Mouse (Mus musculus): ENCODE results near the gene D630003M21Rik. TPM values are rescaled to one million over a fixed set of nuclear protein-coding genes. Genes with fewer than 3 reads are reported as not detected.

The D630003M21Rik gene
- 2.1 and 2.4 TPM in 2 replicates for polyA plus RNA-seq (2015; fragmentation: Nextera tagmentation; extraction: Ambion mirVana)

DNA sequence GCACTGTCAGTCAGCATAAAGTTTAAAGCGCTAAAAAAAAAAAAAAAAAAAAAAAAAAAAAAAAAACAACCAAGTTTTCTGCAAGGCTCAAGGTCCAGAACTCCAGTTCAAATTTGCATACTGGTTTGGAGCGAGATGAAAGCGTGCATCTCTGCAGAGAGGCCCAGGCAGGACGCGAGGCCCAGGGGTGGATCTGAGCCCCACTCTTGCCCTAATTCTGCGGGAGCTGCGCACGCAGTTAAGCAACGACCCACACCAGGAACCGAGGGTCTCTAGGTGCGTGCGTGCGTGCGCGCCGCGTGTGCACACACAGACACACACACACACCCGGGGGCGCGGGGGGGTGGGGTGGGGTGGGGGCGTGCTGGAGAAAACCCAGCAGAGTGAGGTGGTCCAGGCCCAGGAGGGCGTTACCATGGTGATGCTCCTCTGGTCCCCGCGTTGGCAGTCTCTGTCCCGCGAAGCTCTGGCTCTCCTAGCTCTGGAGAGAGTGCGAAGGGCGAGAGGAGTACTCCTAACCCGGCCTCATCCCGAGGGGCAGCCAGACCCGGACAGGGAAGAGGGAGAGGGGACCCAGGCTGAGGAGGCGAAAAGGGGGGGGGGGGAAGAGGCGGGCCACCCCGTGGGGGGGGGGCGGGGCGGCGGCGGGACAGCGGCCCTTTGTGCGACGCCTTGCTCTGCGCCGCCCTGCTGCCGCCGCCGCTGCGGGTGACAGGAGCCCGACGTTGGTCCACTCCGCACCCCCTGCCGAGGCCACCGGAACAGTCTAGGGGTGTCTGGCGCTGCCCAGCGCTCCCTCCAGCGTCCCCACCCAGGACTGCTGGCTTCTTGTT is at the start of gene D630003M21Rik:
Gene D630003M21Rik, minus strand, starts transcription at position 553 of the 833 bp plus-strand sequence.
- H3K9me3 ChIP-seq (replicated peaks): no peaks in the 10 kb centered on the region
- ATAC-seq (replicated peaks; ENCODE audit: insufficient number of reproducible peaks, insufficient read depth, low FRiP score, low read depth): peak; percentile 58
- no peak within 1 kb of the TSS for H3K27ac ChIP-seq
- H3K4me1 ChIP-seq (replicated peaks): peaks cover 12% of the 10 kb centered on the region
- H3K9ac ChIP-seq: peak within 1 kb of the TSS; percentile 47
- peak within 1 kb of the TSS; percentile 44 for H3K4me3 ChIP-seq
- no peaks in the 10 kb centered on the region for H3K36me3 ChIP-seq
- WGBS: under 1% methylated on average over 35 of the region's 55 CpGs
- peaks cover 21% of the 10 kb centered on the region for H3K27me3 ChIP-seq
- H3K4me2 ChIP-seq: peak within 1 kb of the TSS; percentile 76

DNA sequence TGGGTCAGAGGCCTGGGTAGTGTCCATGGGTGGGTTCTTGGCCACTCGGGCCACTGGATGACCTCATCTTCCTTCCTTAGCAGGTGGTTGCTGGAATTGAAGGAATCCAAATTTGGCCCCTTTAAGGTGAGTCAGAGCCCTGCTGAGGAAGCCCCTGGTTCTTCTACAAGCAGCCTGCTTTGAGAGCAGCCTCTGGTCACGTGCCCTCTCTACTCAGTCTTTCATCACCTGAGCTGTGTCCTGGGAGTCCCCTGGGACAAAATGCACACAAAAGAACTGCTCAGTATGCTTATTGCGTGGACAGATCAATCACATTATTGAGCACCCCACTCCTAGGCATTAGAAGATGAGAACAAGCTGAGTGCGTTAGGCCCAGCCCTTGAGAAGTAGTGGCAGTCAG is 47.9 kb upstream of the D630003M21Rik start:
- 54% methylated on average over 4 of the region's 4 CpGs for WGBS
- no peaks in the 10 kb centered on the region for H3K9me3 ChIP-seq (replicated peaks)
- H3K27me3 ChIP-seq: peaks cover 3% of the 10 kb centered on the region; the same call in 1 of the 2 replicates
- no peak for ATAC-seq (replicated peaks; ENCODE audit: insufficient number of reproducible peaks, insufficient read depth, low FRiP score, low read depth)
- H3K9ac ChIP-seq: no peak overlapping the region
- H3K4me1 ChIP-seq (replicated peaks): no peaks in the 10 kb centered on the region
- no peak overlapping the region for H3K4me3 ChIP-seq
- H3K4me2 ChIP-seq: no peak overlapping the region
- no peak overlapping the region for H3K27ac ChIP-seq
- H3K36me3 ChIP-seq: no peaks in the 10 kb centered on the region

DNA sequence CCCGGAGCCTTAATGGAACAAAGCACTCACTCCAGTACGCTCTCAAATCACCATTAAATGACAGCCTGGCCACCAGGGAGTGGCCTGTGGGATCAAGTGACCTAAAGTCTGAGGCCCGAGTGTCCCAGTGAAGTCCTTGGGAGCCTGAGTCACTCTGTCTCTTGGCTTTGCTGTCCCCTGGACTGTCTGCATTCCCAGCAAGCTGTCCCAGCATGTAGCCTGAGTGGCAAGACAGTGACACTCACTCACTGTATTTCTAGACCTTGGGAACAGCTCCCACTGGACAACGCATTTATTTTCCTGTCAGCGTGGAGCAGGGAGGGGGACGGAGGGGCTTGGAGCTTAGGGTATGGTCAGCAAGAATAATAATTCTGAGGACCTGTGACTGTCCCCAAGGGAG is 47.4 kb upstream of the D630003M21Rik start:
- Histone ChIP-seq H3K4me2 (no peak overlapping the region), H3K9me3 (replicated peaks) (no peaks in the 10 kb centered on the region), H3K27ac (no peak overlapping the region), H3K27me3 (no peaks in the 10 kb centered on the region), H3K9ac (no peak overlapping the region), H3K4me1 (replicated peaks) (no peaks in the 10 kb centered on the region), H3K36me3 (no peaks in the 10 kb centered on the region), H3K4me3 (no peak overlapping the region)
- no peak for ATAC-seq (replicated peaks; ENCODE audit: insufficient number of reproducible peaks, insufficient read depth, low FRiP score, low read depth)
- 63% methylated on average over 6 of the region's 6 CpGs for WGBS

DNA sequence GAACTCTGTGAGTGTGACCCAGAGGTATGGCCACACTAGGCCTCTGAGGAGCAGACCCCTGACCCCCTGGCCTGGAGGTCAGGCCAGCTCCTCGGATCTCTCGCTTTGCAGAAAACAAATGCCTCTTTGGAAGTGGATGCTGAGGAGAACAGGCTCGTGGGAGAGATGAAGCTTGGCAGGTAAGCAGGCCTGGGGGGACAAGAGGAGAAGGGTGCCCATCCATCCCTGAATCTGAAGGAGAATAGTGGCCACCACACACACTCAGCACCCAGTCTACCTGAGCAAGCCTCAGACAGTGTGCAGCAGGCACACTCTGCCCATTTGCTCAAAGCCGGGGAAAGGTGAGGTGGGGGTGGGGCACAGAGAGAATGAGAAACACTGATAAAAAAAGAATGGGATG is 46.8 kb upstream of the D630003M21Rik start:
- H3K27me3 ChIP-seq: no peaks in the 10 kb centered on the region
- no peaks in the 10 kb centered on the region for H3K9me3 ChIP-seq (replicated peaks)
- no peak for ATAC-seq (replicated peaks; ENCODE audit: insufficient number of reproducible peaks, insufficient read depth, low FRiP score, low read depth)
- no peaks in the 10 kb centered on the region for H3K36me3 ChIP-seq
- no peaks in the 10 kb centered on the region for H3K4me1 ChIP-seq (replicated peaks)
- no peak overlapping the region for H3K4me2 ChIP-seq
- WGBS: 74% methylated on average over 4 of the region's 4 CpGs
- no peak overlapping the region for H3K27ac ChIP-seq
- H3K4me3 ChIP-seq: no peak overlapping the region
- H3K9ac ChIP-seq: no peak overlapping the region

DNA sequence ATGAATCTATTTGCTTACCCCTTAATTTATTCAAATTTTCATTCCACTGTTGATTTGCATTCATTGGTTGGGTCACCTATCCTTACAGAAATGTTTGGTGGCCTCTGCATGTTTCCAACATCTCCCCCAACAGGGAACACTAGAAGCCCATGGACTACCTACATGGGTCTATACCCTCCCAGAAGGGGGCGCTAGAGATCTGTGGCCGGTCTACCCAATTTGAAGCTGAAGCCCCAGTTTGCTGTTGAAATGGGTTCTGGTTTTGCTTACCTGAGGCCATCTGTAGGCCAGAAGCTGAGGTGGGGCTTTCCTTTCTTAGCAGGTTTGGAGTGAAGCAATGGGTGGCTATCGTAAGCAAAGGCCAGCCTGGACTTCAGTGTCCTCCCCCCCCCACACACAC is 46.3 kb upstream of the D630003M21Rik start:
- Histone ChIP-seq H3K36me3 (no peaks in the 10 kb centered on the region), H3K27me3 (no peaks in the 10 kb centered on the region), H3K4me3 (no peak overlapping the region), H3K4me1 (replicated peaks) (no peaks in the 10 kb centered on the region), H3K9me3 (replicated peaks) (no peaks in the 10 kb centered on the region), H3K9ac (no peak overlapping the region), H3K4me2 (no peak overlapping the region), H3K27ac (no peak overlapping the region)
- ATAC-seq (replicated peaks; ENCODE audit: insufficient number of reproducible peaks, insufficient read depth, low FRiP score, low read depth): no peak
- WGBS: 90% methylated on average over 3 of the region's 3 CpGs

DNA sequence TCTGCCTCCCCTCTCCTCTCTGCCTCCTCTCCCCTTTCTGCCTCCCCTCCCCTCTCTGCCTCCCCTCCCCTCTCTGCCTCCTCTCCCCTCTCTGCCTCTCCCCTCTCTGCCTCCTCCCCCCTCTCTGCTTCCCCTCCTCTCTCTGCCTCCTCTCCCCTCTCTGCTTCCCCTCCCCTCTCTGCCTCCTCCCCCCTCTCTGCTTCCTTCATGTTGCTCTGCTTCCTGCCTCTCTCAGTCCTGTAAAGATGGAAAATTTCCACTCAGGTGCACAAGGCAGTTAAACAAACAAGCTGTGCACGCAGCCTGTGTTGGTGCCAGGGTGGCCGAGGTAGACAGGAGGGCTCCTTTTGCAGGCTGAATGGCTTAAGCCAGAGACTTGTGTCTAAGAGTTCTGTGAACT is 44.6 kb upstream of the D630003M21Rik start:
- H3K4me2 ChIP-seq: no peak overlapping the region
- no peak for ATAC-seq (replicated peaks; ENCODE audit: insufficient number of reproducible peaks, insufficient read depth, low FRiP score, low read depth)
- H3K27ac ChIP-seq: no peak overlapping the region

DNA sequence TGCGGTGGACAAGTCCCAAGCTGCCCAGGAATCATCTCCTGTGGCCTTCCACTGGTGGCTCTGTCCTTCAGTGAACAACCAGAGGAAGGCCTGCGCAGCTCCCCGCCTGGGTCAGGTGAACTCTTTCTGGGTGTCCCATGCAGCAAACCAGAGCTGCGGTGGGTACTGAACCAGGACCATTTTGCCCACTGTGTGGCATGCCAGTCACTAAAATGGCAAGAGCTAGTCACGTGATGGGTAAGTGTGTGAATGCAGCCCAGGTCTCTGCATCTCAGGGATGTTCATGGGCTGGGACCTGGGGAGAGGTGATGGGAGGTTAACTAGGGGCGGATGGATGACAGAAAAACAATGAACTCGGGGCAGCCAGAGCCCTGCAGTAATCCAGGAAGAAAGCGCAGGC is 41.0 kb upstream of the D630003M21Rik start:
- Histone ChIP-seq H3K9me3 (replicated peaks) (no peaks in the 10 kb centered on the region), H3K4me2 (no peak overlapping the region), H3K4me1 (replicated peaks) (peaks cover 3% of the 10 kb centered on the region; the same call in 1 of the 2 replicates), H3K9ac (no peak overlapping the region), H3K36me3 (no peaks in the 10 kb centered on the region), H3K4me3 (no peak overlapping the region), H3K27me3 (no peaks in the 10 kb centered on the region), H3K27ac (no peak overlapping the region)
- WGBS: 78% methylated on average over 8 of the region's 8 CpGs
- ATAC-seq (replicated peaks; ENCODE audit: insufficient number of reproducible peaks, insufficient read depth, low FRiP score, low read depth): no peak

More for the DNA sequence above, 44.6 kb upstream of the D630003M21Rik start:
- no peaks in the 10 kb centered on the region for H3K9me3 ChIP-seq (replicated peaks)
- H3K27me3 ChIP-seq: no peaks in the 10 kb centered on the region
- WGBS: 27% methylated on average over 2 of the region's 2 CpGs
- H3K36me3 ChIP-seq: no peaks in the 10 kb centered on the region
- H3K4me3 ChIP-seq: no peak overlapping the region
- H3K4me1 ChIP-seq (replicated peaks): no peaks in the 10 kb centered on the region
- no peak overlapping the region for H3K9ac ChIP-seq

DNA sequence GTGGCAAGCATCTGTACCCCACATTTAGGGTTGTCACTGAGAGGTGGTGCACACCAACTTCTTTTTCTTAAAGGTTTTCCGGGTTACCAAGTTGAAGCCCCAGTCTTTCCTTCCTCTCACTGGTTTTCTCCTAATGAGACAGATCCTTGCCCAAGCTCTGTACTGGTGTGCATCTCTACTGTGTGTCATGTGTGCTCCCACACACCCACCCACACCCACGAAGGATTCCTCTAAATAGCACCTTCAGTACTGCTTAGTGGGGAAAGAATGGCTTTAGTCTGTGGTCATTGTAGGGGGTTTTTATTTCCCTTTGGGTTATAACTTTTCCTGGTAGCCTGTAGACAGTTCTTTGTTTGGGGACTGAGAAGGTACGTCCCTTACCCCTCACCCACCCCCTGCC is 35.9 kb upstream of the D630003M21Rik start:
- Histone ChIP-seq H3K36me3 (no peaks in the 10 kb centered on the region), H3K27ac (no peak overlapping the region), H3K27me3 (0 out of 2 replicates have a peak, but pooled peaks cover under 1% of the 10 kb centered on the region), H3K4me2 (no peak overlapping the region), H3K9ac (no peak overlapping the region), H3K4me1 (replicated peaks) (peaks cover 3% of the 10 kb centered on the region; the same call in 1 of the 2 replicates), H3K4me3 (no peak overlapping the region), H3K9me3 (replicated peaks) (no peaks in the 10 kb centered on the region)
- ATAC-seq (replicated peaks; ENCODE audit: insufficient number of reproducible peaks, insufficient read depth, low FRiP score, low read depth): no peak
- 80% methylated on average over 3 of the region's 3 CpGs for WGBS

DNA sequence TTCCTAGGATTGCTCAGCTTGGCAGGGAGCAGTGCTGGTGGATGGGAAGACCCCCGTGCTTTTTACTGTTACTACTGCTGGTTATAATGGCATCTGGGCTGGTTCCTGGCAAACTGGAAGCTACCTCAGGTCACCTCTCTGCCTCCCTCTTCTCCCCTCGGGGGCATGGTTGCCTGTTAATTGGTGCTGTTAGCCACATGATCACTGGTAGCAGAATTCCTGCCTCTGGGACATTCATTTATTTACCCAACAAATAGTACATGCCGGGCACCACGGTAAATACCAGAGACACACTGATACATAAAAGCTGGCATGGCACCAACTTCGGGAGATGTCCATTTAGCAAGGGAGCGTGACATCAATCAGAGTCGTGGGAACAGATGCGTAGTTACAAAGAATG is 30.5 kb upstream of the D630003M21Rik start:
- H3K9me3 ChIP-seq (replicated peaks): no peaks in the 10 kb centered on the region
- 73% methylated on average over 8 of the region's 8 CpGs for WGBS
- H3K4me2 ChIP-seq: no peak overlapping the region
- H3K27ac ChIP-seq: no peak overlapping the region
- H3K9ac ChIP-seq: no peak overlapping the region
- H3K27me3 ChIP-seq: 0 out of 2 replicates have a peak, but pooled peaks cover 9% of the 10 kb centered on the region
- ATAC-seq (replicated peaks; ENCODE audit: insufficient number of reproducible peaks, insufficient read depth, low FRiP score, low read depth): no peak
- no peaks in the 10 kb centered on the region for H3K36me3 ChIP-seq
- no peak overlapping the region for H3K4me3 ChIP-seq
- no peaks in the 10 kb centered on the region; the same call in 1 of the 2 replicates for H3K4me1 ChIP-seq (replicated peaks)

DNA sequence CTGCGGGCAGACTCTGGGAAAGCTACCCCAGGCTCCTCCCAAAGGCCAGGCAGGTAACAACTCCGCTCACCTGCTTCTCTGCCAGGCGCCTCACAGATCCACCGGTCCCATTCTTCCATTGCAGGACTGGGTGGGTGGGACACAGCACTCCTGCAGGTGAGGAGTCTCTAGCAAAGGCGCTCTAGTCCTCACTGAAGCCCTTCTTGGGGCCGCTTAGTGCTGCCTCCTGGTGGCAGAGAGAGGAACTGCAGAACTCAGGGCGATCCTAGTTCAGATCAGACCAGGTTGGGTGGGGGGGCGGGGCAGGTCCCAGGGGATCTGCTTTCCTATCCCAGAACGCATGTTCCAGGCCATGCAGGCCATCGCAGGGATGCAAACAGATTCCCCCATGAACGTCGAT is 29.8 kb upstream of the D630003M21Rik start:
- Histone ChIP-seq H3K9ac (no peak overlapping the region), H3K27me3 (0 out of 2 replicates have a peak, but pooled peaks cover 9% of the 10 kb centered on the region), H3K4me3 (no peak overlapping the region), H3K4me2 (no peak overlapping the region), H3K27ac (no peak overlapping the region), H3K9me3 (replicated peaks) (no peaks in the 10 kb centered on the region), H3K36me3 (no peaks in the 10 kb centered on the region), H3K4me1 (replicated peaks) (no peaks in the 10 kb centered on the region; the same call in 1 of the 2 replicates)
- ATAC-seq (replicated peaks; ENCODE audit: insufficient number of reproducible peaks, insufficient read depth, low FRiP score, low read depth): peak; percentile 36; the same call in 1 of the 2 replicates
- WGBS: 16% methylated on average over 12 of the region's 12 CpGs

DNA sequence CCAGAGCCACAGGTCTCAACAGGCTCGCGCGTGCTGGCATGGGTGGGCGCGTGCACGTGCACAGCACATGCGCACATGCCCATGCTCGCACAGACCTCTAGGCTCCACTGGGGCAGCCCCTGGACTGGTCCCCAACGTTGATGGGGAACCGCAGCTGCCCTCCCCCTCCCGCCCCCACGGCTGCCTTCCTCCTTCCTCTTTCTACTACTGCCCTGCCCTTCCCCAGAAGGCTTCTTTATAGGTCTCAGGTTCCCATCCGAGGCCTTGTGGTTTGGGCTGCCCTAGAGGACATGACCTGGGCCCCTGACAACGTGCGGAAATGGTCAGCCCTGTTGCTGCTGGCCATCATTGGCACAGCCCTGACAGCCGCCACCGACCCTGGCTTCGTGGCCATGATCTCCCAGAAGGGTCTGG is 29.0 kb upstream of the D630003M21Rik start, which contains the start of gene Bpi:
Gene Bpi, plus strand, starts transcription at position 90 of the 414 bp plus-strand sequence.
- Histone ChIP-seq H3K9me3 (replicated peaks) (no peaks in the 10 kb centered on the region), H3K27me3 (0 out of 2 replicates have a peak, but pooled peaks cover 9% of the 10 kb centered on the region), H3K4me3 (no peak within 1 kb of the TSS), H3K36me3 (no peaks in the 10 kb centered on the region), H3K27ac (no peak within 1 kb of the TSS), H3K9ac (no peak within 1 kb of the TSS), H3K4me2 (peak within 1 kb of the TSS; percentile 32; the same call in 1 of the 2 replicates), H3K4me1 (replicated peaks) (no peaks in the 10 kb centered on the region; the same call in 1 of the 2 replicates)
- no peak for ATAC-seq (replicated peaks; ENCODE audit: insufficient number of reproducible peaks, insufficient read depth, low FRiP score, low read depth)
- WGBS: 54% methylated on average over 18 of the region's 18 CpGs

Data from heart, embryonic 15.5 days (tissue).